Mouse (Mus musculus): ENCODE data around the gene Myrf. TPM values are rescaled to one million over a fixed set of nuclear protein-coding genes. Genes with fewer than 3 reads are reported as not detected.
"Not testable (repeated sequence)": the region's sequence is repeated elsewhere in the genome, so short reads cannot be mapped to it uniquely, and the experiment has no call there.

Myrf gene
- polyA plus RNA-seq, 1 experiment from 2014 or later = 11.1 TPM

DNA sequence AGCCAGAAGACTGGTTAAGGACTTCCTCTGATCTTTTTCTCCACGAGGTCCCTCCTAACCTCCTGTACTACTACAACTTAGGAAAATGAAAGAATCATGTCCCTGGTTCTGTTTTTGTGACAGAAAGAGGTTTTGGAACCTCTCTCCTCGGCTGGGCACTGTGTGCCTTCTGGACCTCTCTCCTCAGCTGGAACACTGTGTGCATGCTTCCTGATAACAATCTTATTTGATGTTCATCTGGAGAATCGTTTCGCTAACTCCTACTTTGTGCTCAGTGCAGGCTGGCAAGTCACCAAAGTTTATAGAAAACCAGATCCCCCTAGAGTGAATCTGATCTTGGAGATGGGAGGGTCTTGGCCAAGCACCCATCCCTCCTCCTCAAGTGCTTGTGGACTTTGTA lies 73.4 kb downstream of the Myrf start:
- H3K4me3 ChIP-seq = no peak overlapping the region
- no peaks in the 10 kb centered on the region for H3K9me3 ChIP-seq
- H3K36me3 ChIP-seq = no peaks in the 10 kb centered on the region
- H3K9ac ChIP-seq = no peak overlapping the region
- 71% methylated on average over 4 of the region's 4 CpGs for WGBS
- H3K27ac ChIP-seq (replicated peaks) = no peak overlapping the region
- no peaks in the 10 kb centered on the region for H3K27me3 ChIP-seq (replicated peaks)
- no peaks in the 10 kb centered on the region for H3K4me1 ChIP-seq
- ATAC-seq (ENCODE audit: extremely low read depth, insufficient number of reproducible peaks, low FRiP score, low TSS enrichment) = no peak
- H3K4me2 ChIP-seq = no peak overlapping the region

DNA sequence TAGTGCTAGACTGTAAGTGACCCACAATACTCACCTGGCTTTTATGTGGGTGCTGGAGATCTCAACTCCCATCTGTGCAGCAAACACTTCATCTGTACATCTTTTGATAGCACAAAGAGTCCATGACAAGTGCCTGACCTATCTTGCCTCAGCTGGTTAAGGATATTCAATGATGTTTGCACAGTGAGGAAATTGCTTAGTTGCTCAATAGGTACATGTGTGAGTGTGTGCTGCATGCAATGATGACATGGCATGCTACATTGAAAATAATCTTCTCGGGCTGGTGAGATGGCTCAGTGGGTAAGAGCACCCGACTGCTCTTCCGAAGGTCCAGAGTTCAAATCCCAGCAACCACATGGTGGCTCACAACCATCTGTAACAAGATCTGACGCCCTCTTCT lies 74.6 kb downstream of the Myrf start:
- H3K9ac ChIP-seq = not testable (repeated sequence)
- 78% methylated on average over 4 of the region's 4 CpGs for WGBS

DNA sequence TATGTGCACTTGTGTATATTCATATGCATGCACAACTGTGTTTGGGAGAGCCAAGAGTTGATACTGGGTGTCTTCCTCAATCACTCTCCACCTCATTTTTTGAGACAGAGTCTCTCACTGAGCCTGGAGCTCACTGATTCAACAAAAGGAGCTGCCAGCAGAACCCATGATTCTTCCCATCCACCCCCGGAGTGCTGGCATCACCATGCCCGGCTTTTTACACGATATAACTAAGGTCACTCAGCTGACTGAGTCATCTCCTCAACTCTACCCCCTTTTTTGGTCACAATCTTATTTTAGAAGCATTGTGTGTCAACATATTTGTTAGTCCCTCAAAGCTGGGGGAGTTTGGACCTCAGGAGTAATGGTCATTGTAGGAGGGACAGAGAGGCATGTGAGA lies 76.7 kb downstream of the Myrf start:
- Histone ChIP-seq H3K36me3 (no peaks in the 10 kb centered on the region), H3K4me2 (no peak overlapping the region), H3K9ac (no peak overlapping the region), H3K4me1 (no peaks in the 10 kb centered on the region), H3K9me3 (no peaks in the 10 kb centered on the region), H3K4me3 (no peak overlapping the region), H3K27me3 (replicated peaks) (no peaks in the 10 kb centered on the region), H3K27ac (replicated peaks) (no peak overlapping the region)
- 66% methylated on average over 3 of the region's 3 CpGs for WGBS
- no peak for ATAC-seq (ENCODE audit: extremely low read depth, insufficient number of reproducible peaks, low FRiP score, low TSS enrichment)

More for the DNA sequence above, 74.6 kb downstream of the Myrf start:
- not testable (repeated sequence) for ATAC-seq (ENCODE audit: extremely low read depth, insufficient number of reproducible peaks, low FRiP score, low TSS enrichment); H3K9me3 ChIP-seq; H3K4me3 ChIP-seq; H3K36me3 ChIP-seq; H3K4me2 ChIP-seq; H3K4me1 ChIP-seq; H3K27ac ChIP-seq (replicated peaks); H3K27me3 ChIP-seq (replicated peaks)

Small RNAs within 50 kb of the gene (microRNA-seq; reads per million reads assigned to microRNA genes)
- not detected for gene Mir6993

Other genes starting within 250 kb of the Myrf start
- 0.23 and 0.27 TPM in 2 replicates for gene Best1, start 239.1 kb downstream of the Myrf start, polyA plus RNA-seq (2015; fragmentation: Nextera tagmentation; extraction: Ambion mirVana)
- 32.5 and 36.7 TPM in 2 replicates for gene Rab3il1, start 239.1 kb downstream of the Myrf start, polyA plus RNA-seq (2015; fragmentation: Nextera tagmentation; extraction: Ambion mirVana)
- gene Fads3, start 199.2 kb downstream of the Myrf start, polyA plus RNA-seq (2015; fragmentation: Nextera tagmentation; extraction: Ambion mirVana) = 39.4 and 41.9 TPM in 2 replicates
- 47.1 and 50.3 TPM in 2 replicates for gene Fads2, start 139.0 kb downstream of the Myrf start, polyA plus RNA-seq (2015; fragmentation: Nextera tagmentation; extraction: Ambion mirVana)
- gene Fads1, start 57.9 kb downstream of the Myrf start, polyA plus RNA-seq (2015; fragmentation: Nextera tagmentation; extraction: Ambion mirVana) = 54.8 and 58.9 TPM in 2 replicates
- gene Tmem258, start 36.7 kb downstream of the Myrf start, polyA plus RNA-seq (2015; fragmentation: Nextera tagmentation; extraction: Ambion mirVana) = 399 and 448 TPM in 2 replicates
- gene Fen1, start 36.6 kb downstream of the Myrf start, polyA plus RNA-seq (2015; fragmentation: Nextera tagmentation; extraction: Ambion mirVana) = 49.0 and 56.8 TPM in 2 replicates
- 0.96 and 0.99 TPM in 2 replicates for gene Dagla, start 64.1 kb upstream of the Myrf start, polyA plus RNA-seq (2015; fragmentation: Nextera tagmentation; extraction: Ambion mirVana)
- 0.43 and 0.61 TPM in 2 replicates for gene Syt7, start 148.3 kb upstream of the Myrf start, polyA plus RNA-seq (2015; fragmentation: Nextera tagmentation; extraction: Ambion mirVana)
- gene Lrrc10b, start 216.7 kb upstream of the Myrf start, polyA plus RNA-seq (2015; fragmentation: Nextera tagmentation; extraction: Ambion mirVana) = 0.09 and 0.11 TPM in 2 replicates
- 0.10 and 0.19 TPM in 2 replicates for gene Ppp1r32, start 242.2 kb upstream of the Myrf start, polyA plus RNA-seq (2015; fragmentation: Nextera tagmentation; extraction: Ambion mirVana)